ENCODE assay signal across 9 mouse cellular contexts in genomic region chr11:108128593-108128992, GRCm38 (mm10).
DNase-seq lines count a peak whose midpoint lies in the region; ATAC-seq and TF ChIP-seq lines count a peak whose summit lies in the region.
"Had no signal": no experiment of that assay in that cellular context is flagged by ENCODE, and none has a peak within 500 bp of the region (broad histone marks: within the 10 kb centered on the region; RNA-seq: fewer than 3 reads in every experiment).

No protein-coding gene starts in this region.

- no peak overlapping the region for H3K4me3 ChIP-seq in embryonic facial prominence, embryonic 14.5 days (ENCODE audit: low read depth, low read length)
- H3K4me3 ChIP-seq in intestine, embryonic 15.5 days (replicated peaks) = no peak overlapping the region
- H3K4me3 ChIP-seq in limb, embryonic 11.5 days (ENCODE audit: low read depth, low read length) = no peak overlapping the region
- no peak overlapping the region for H3K4me3 ChIP-seq in olfactory bulb, adult 2 months (ENCODE audit: insufficient read depth, low read depth, low read length)
- H3K4me3 ChIP-seq: liver, embryonic 15.5 days had no signal

- H3K27me3 ChIP-seq in embryonic facial prominence, embryonic 14.5 days (replicated peaks; ENCODE audit: control insufficient read depth, insufficient read depth, low read length) = no peaks in the 10 kb centered on the region
- H3K27me3 ChIP-seq in intestine, embryonic 15.5 days (replicated peaks) = no peaks in the 10 kb centered on the region
- no peaks in the 10 kb centered on the region for H3K27me3 ChIP-seq in limb, embryonic 11.5 days (ENCODE audit: control insufficient read depth, insufficient read depth, low read length)
- H3K27me3 ChIP-seq: liver, embryonic 15.5 days had no signal

- whole genome bisulfite sequencing in embryonic facial prominence, embryonic 14.5 days = 43% methylated on average over 5 of the region's 5 CpGs
- WGBS in intestine, embryonic 15.5 days = 35% methylated on average over 5 of the region's 5 CpGs
- 38% methylated on average over 5 of the region's 5 CpGs for WGBS in limb, embryonic 11.5 days
- WGBS in olfactory bulb, adult 2 months = 40% methylated on average over 5 of the region's 5 CpGs

- H3K4me1 ChIP-seq in embryonic facial prominence, embryonic 14.5 days (ENCODE audit: control insufficient read depth, insufficient read depth, low read length) = no peaks in the 10 kb centered on the region
- no peaks in the 10 kb centered on the region for H3K4me1 ChIP-seq in intestine, embryonic 15.5 days (replicated peaks)
- no peaks in the 10 kb centered on the region for H3K4me1 ChIP-seq in limb, embryonic 11.5 days (ENCODE audit: control insufficient read depth, insufficient read depth, low read length)
- peaks cover 23% of the 10 kb centered on the region for H3K4me1 ChIP-seq in olfactory bulb, adult 2 months (ENCODE audit: control insufficient read depth, insufficient read depth, low read length)

- no peak for TF ChIP-seq CTCF in olfactory bulb, adult 2 months (IDR thresholded peaks at IDR 0.05; ENCODE audit: insufficient read depth, low read depth, low read length)

- H3K9me3 ChIP-seq in embryonic facial prominence, embryonic 14.5 days (ENCODE audit: control insufficient read depth, low read length) = no peaks in the 10 kb centered on the region
- no peaks in the 10 kb centered on the region for H3K9me3 ChIP-seq in intestine, embryonic 15.5 days
- no peaks in the 10 kb centered on the region for H3K9me3 ChIP-seq in limb, embryonic 11.5 days (ENCODE audit: control insufficient read depth, low read length)
- H3K9me3 ChIP-seq: liver, embryonic 15.5 days had no signal

- DNase-seq in right cerebral cortex, postnatal 10 days (ENCODE audit: low spot score in 2 of 2) = peak; percentile 52 to 75
- DNase-seq in right cerebral cortex, adult 18-20 months = no peak
- DNase-seq in adrenal gland, postnatal 10 days = peak; percentile 74
- DNase-seq in embryonic facial prominence, embryonic 14.5 days (ENCODE audit: low spot score) = peak; percentile 58
- peak; percentile 79 for DNase-seq in limb, embryonic 11.5 days (ENCODE audit: low spot score)

- TF ChIP-seq POLR2A in olfactory bulb, adult 2 months (IDR thresholded peaks at IDR 0.05; ENCODE audit: insufficient read depth, low read depth, low read length) = no peak

- H3K9ac ChIP-seq in embryonic facial prominence, embryonic 14.5 days (ENCODE audit: low read depth, low read length) = no peak overlapping the region
- no peak overlapping the region for H3K9ac ChIP-seq in intestine, embryonic 15.5 days
- H3K9ac ChIP-seq in limb, embryonic 11.5 days (ENCODE audit: low read length) = no peak overlapping the region
- H3K9ac ChIP-seq: liver, embryonic 15.5 days had no signal

- no peak overlapping the region for H3K4me2 ChIP-seq in embryonic facial prominence, embryonic 14.5 days (ENCODE audit: low read depth, low read length)
- H3K4me2 ChIP-seq in intestine, embryonic 15.5 days (replicated peaks) = no peak overlapping the region
- H3K4me2 ChIP-seq in limb, embryonic 11.5 days (ENCODE audit: low read depth, severe bottlenecking) = no peak overlapping the region
- H3K4me2 ChIP-seq: liver, embryonic 15.5 days had no signal

- no peak overlapping the region for H3K27ac ChIP-seq in embryonic facial prominence, embryonic 14.5 days (replicated peaks; ENCODE audit: low read depth, low read length)
- H3K27ac ChIP-seq in intestine, embryonic 15.5 days = no peak overlapping the region
- H3K27ac ChIP-seq in limb, embryonic 11.5 days (replicated peaks; ENCODE audit: low read depth, low read length) = no peak overlapping the region
- H3K27ac ChIP-seq in olfactory bulb, adult 2 months (ENCODE audit: insufficient read depth, low read depth, low read length) = 0 out of 2 replicates have a peak overlapping the region, but pooled peaks have one; percentile 35
- H3K27ac ChIP-seq: liver, embryonic 15.5 days had no signal

- no peak for ATAC-seq in embryonic facial prominence, embryonic 14.5 days (ENCODE audit: low read depth)
- peak; percentile 41; the same call in 1 of the 2 replicates for ATAC-seq in intestine, embryonic 15.5 days
- no peak for ATAC-seq in limb, embryonic 11.5 days (ENCODE audit: insufficient number of reproducible peaks, low FRiP score, low TSS enrichment, low read depth)
- ATAC-seq in activated CD4-positive, CD25-positive, alpha-beta regulatory T cell, adult 4 months = no peak

- H3K36me3 ChIP-seq in embryonic facial prominence, embryonic 14.5 days (ENCODE audit: control insufficient read depth, insufficient read depth, low read length) = no peaks in the 10 kb centered on the region
- H3K36me3 ChIP-seq in intestine, embryonic 15.5 days = no peaks in the 10 kb centered on the region
- H3K36me3 ChIP-seq in limb, embryonic 11.5 days (ENCODE audit: control insufficient read depth, insufficient read depth, low read length) = no peaks in the 10 kb centered on the region
- H3K36me3 ChIP-seq: liver, embryonic 15.5 days had no signal
